Mouse (Mus musculus): Measurements from ENCODE around the gene Cntn4.

GRCm38 (mm10) chr6:106566929-106567621 lies 889.6 kb downstream of the Cntn4 start:
- TF ChIP-seq TAL1 (IDR thresholded peaks at IDR 0.05; ENCODE audit: low read length) (no peak), GATA1 (IDR thresholded peaks at IDR 0.05; ENCODE audit: low read length) (no peak)
